Mouse (Mus musculus): ENCODE results near the gene Scfd2. TPM values are rescaled to one million over a fixed set of nuclear protein-coding genes. Genes with fewer than 3 reads are reported as not detected.

Scfd2 gene
- polyA plus RNA-seq, 1 experiment from 2014 or later: 18.4 TPM

- Histone ChIP-seq H3K4me1 (ENCODE audit: control insufficient read depth, insufficient read depth, low read length) (peaks cover 15% of the 10 kb centered on the region), H3K27ac (replicated peaks; ENCODE audit: low read depth, low read length) (no peak overlapping the region), H3K4me3 (replicated peaks; ENCODE audit: low read depth, low read length) (no peak overlapping the region), H3K4me2 (ENCODE audit: low read length) (no peak overlapping the region), H3K9ac (replicated peaks; ENCODE audit: low read length) (no peak overlapping the region), H3K36me3 (ENCODE audit: control insufficient read depth, insufficient read depth, low read length) (no peaks in the 10 kb centered on the region), H3K27me3 (ENCODE audit: control insufficient read depth, insufficient read depth, low read length) (no peaks in the 10 kb centered on the region), H3K9me3 (ENCODE audit: control insufficient read depth, low read length) (no peaks in the 10 kb centered on the region)
- WGBS: 65% methylated on average over 4 of the region's 4 CpGs
- ATAC-seq (ENCODE audit: low FRiP score, low TSS enrichment) (no peak), DNase-seq (no peak)
Observed at GRCm38 (mm10) chr5:74365984-74366709, 165.4 kb downstream of the Scfd2 start.

GRCm38 (mm10) chr5:74365408-74365807 lies 166.2 kb downstream of the Scfd2 start:
- ATAC-seq (ENCODE audit: low FRiP score, low TSS enrichment): no peak
- WGBS: 37% methylated on average over 6 of the region's 6 CpGs

GRCm38 (mm10) chr5:74363296-74363695 lies 168.3 kb downstream of the Scfd2 start:
- ATAC-seq (ENCODE audit: low FRiP score, low TSS enrichment): no peak
- H3K4me3 ChIP-seq (replicated peaks; ENCODE audit: low read depth, low read length): no peak overlapping the region
- no peak overlapping the region for H3K9ac ChIP-seq (replicated peaks; ENCODE audit: low read length)
- H3K4me2 ChIP-seq (ENCODE audit: low read length): no peak overlapping the region
- H3K4me1 ChIP-seq (ENCODE audit: control insufficient read depth, insufficient read depth, low read length): peaks cover 15% of the 10 kb centered on the region
- H3K27ac ChIP-seq (replicated peaks; ENCODE audit: low read depth, low read length): no peak overlapping the region
- WGBS: 62% methylated on average over 1 of the region's 1 CpGs
- DNase-seq: no peak
- H3K27me3 ChIP-seq (ENCODE audit: control insufficient read depth, insufficient read depth, low read length): no peaks in the 10 kb centered on the region
- no peaks in the 10 kb centered on the region for H3K9me3 ChIP-seq (ENCODE audit: control insufficient read depth, low read length)
- no peaks in the 10 kb centered on the region for H3K36me3 ChIP-seq (ENCODE audit: control insufficient read depth, insufficient read depth, low read length)

More at GRCm38 (mm10) chr5:74365408-74365807, 166.2 kb downstream of the Scfd2 start:
- H3K4me1 ChIP-seq (ENCODE audit: control insufficient read depth, insufficient read depth, low read length): peaks cover 15% of the 10 kb centered on the region
- no peaks in the 10 kb centered on the region for H3K9me3 ChIP-seq (ENCODE audit: control insufficient read depth, low read length)
- H3K27me3 ChIP-seq (ENCODE audit: control insufficient read depth, insufficient read depth, low read length): no peaks in the 10 kb centered on the region
- peak; percentile 54 for DNase-seq
- H3K9ac ChIP-seq (replicated peaks; ENCODE audit: low read length): no peak overlapping the region
- H3K4me2 ChIP-seq (ENCODE audit: low read length): no peak overlapping the region
- H3K4me3 ChIP-seq (replicated peaks; ENCODE audit: low read depth, low read length): no peak overlapping the region
- H3K36me3 ChIP-seq (ENCODE audit: control insufficient read depth, insufficient read depth, low read length): no peaks in the 10 kb centered on the region
- H3K27ac ChIP-seq (replicated peaks; ENCODE audit: low read depth, low read length): no peak overlapping the region

GRCm38 (mm10) chr5:74361531-74361930 lies 170.0 kb downstream of the Scfd2 start:
- no peak overlapping the region for H3K4me2 ChIP-seq (ENCODE audit: low read length)
- DNase-seq (no peak), ATAC-seq (ENCODE audit: low FRiP score, low TSS enrichment) (no peak)
- H3K36me3 ChIP-seq (ENCODE audit: control insufficient read depth, insufficient read depth, low read length): no peaks in the 10 kb centered on the region
- H3K4me1 ChIP-seq (ENCODE audit: control insufficient read depth, insufficient read depth, low read length): peaks cover 15% of the 10 kb centered on the region
- H3K9ac ChIP-seq (replicated peaks; ENCODE audit: low read length): no peak overlapping the region
- H3K27me3 ChIP-seq (ENCODE audit: control insufficient read depth, insufficient read depth, low read length): no peaks in the 10 kb centered on the region
- WGBS: 84% methylated on average over 5 of the region's 5 CpGs
- H3K4me3 ChIP-seq (replicated peaks; ENCODE audit: low read depth, low read length): no peak overlapping the region
- no peaks in the 10 kb centered on the region for H3K9me3 ChIP-seq (ENCODE audit: control insufficient read depth, low read length)
- H3K27ac ChIP-seq (replicated peaks; ENCODE audit: low read depth, low read length): no peak overlapping the region

GRCm38 (mm10) chr5:74358033-74358432 lies 173.5 kb downstream of the Scfd2 start:
- WGBS: 91% methylated on average over 8 of the region's 8 CpGs
- DNase-seq (no peak), ATAC-seq (ENCODE audit: low FRiP score, low TSS enrichment) (no peak)
- no peaks in the 10 kb centered on the region for H3K27me3 ChIP-seq (ENCODE audit: control insufficient read depth, insufficient read depth, low read length)
- no peaks in the 10 kb centered on the region for H3K4me1 ChIP-seq (ENCODE audit: control insufficient read depth, insufficient read depth, low read length)
- no peak overlapping the region for H3K9ac ChIP-seq (replicated peaks; ENCODE audit: low read length)
- no peak overlapping the region for H3K4me3 ChIP-seq (replicated peaks; ENCODE audit: low read depth, low read length)
- H3K36me3 ChIP-seq (ENCODE audit: control insufficient read depth, insufficient read depth, low read length): no peaks in the 10 kb centered on the region
- no peak overlapping the region for H3K27ac ChIP-seq (replicated peaks; ENCODE audit: low read depth, low read length)
- H3K9me3 ChIP-seq (ENCODE audit: control insufficient read depth, low read length): no peaks in the 10 kb centered on the region
- no peak overlapping the region for H3K4me2 ChIP-seq (ENCODE audit: low read length)

- no peak for DNase-seq
- no peak overlapping the region for H3K9ac ChIP-seq (replicated peaks; ENCODE audit: low read length)
Observed at GRCm38 (mm10) chr5:74355416-74356177, 176.0 kb downstream of the Scfd2 start.

GRCm38 (mm10) chr5:74350909-74351308 lies 180.7 kb downstream of the Scfd2 start:
- Histone ChIP-seq H3K4me3 (replicated peaks; ENCODE audit: low read depth, low read length) (no peak overlapping the region), H3K27ac (replicated peaks; ENCODE audit: low read depth, low read length) (no peak overlapping the region), H3K36me3 (ENCODE audit: control insufficient read depth, insufficient read depth, low read length) (no peaks in the 10 kb centered on the region), H3K9me3 (ENCODE audit: control insufficient read depth, low read length) (no peaks in the 10 kb centered on the region), H3K4me1 (ENCODE audit: control insufficient read depth, insufficient read depth, low read length) (no peaks in the 10 kb centered on the region; the same call in 1 of the 2 replicates), H3K27me3 (ENCODE audit: control insufficient read depth, insufficient read depth, low read length) (no peaks in the 10 kb centered on the region), H3K4me2 (ENCODE audit: low read length) (no peak overlapping the region), H3K9ac (replicated peaks; ENCODE audit: low read length) (no peak overlapping the region)
- ATAC-seq (ENCODE audit: low FRiP score, low TSS enrichment) (no peak), DNase-seq (no peak)
- WGBS: 79% methylated on average over 4 of the region's 4 CpGs

More at GRCm38 (mm10) chr5:74355416-74356177, 176.0 kb downstream of the Scfd2 start:
- H3K4me3 ChIP-seq (replicated peaks; ENCODE audit: low read depth, low read length): no peak overlapping the region
- no peaks in the 10 kb centered on the region for H3K4me1 ChIP-seq (ENCODE audit: control insufficient read depth, insufficient read depth, low read length)
- H3K27ac ChIP-seq (replicated peaks; ENCODE audit: low read depth, low read length): no peak overlapping the region
- H3K4me2 ChIP-seq (ENCODE audit: low read length): no peak overlapping the region
- no peaks in the 10 kb centered on the region for H3K27me3 ChIP-seq (ENCODE audit: control insufficient read depth, insufficient read depth, low read length)
- ATAC-seq (ENCODE audit: low FRiP score, low TSS enrichment): no peak
- H3K36me3 ChIP-seq (ENCODE audit: control insufficient read depth, insufficient read depth, low read length): no peaks in the 10 kb centered on the region
- WGBS: 79% methylated on average over 2 of the region's 2 CpGs
- no peaks in the 10 kb centered on the region for H3K9me3 ChIP-seq (ENCODE audit: control insufficient read depth, low read length)

- H3K4me1 ChIP-seq (ENCODE audit: control insufficient read depth, insufficient read depth, low read length): no peaks in the 10 kb centered on the region; the same call in 1 of the 2 replicates
- no peaks in the 10 kb centered on the region for H3K9me3 ChIP-seq (ENCODE audit: control insufficient read depth, low read length)
- peak; percentile 36 for DNase-seq
- no peak overlapping the region for H3K4me2 ChIP-seq (ENCODE audit: low read length)
- H3K27me3 ChIP-seq (ENCODE audit: control insufficient read depth, insufficient read depth, low read length): no peaks in the 10 kb centered on the region
- H3K9ac ChIP-seq (replicated peaks; ENCODE audit: low read length): no peak overlapping the region
- H3K36me3 ChIP-seq (ENCODE audit: control insufficient read depth, insufficient read depth, low read length): no peaks in the 10 kb centered on the region
- 62% methylated on average over 11 of the region's 11 CpGs for WGBS
- no peak for ATAC-seq (ENCODE audit: low FRiP score, low TSS enrichment)
- no peak overlapping the region for H3K27ac ChIP-seq (replicated peaks; ENCODE audit: low read depth, low read length)
- H3K4me3 ChIP-seq (replicated peaks; ENCODE audit: low read depth, low read length): no peak overlapping the region
Observed at GRCm38 (mm10) chr5:74348079-74348870, 183.3 kb downstream of the Scfd2 start.
